Mouse (Mus musculus): ENCODE results near the gene Tspyl1.
"Not testable (repeated sequence)": the region's sequence is repeated elsewhere in the genome, so short reads cannot be mapped to it uniquely, and the experiment has no call there.

Tspyl1 gene

DNA sequence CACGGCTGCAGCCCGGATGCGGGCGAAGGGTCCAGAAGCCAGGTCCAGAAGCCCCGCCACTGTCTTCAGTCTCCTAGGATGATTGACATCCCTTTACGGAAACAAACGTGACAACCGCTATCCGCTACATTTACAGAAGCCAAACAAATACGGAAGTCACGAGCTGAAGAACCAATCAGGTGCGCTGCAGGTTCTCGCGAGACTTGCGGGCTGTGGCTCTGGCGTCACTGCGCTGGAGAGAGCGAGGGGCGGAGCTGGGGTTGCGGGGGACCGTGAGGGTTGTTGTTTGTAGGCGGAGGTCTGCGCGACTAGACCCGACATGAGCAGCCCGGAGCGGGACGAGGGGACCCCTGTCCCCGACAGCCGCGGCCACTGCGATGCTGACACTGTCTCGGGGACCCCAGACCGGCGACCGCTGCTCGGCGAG is at the start of gene Tspyl1:
Gene Tspyl1 (plus strand): TSS at position 229 of the 427 bp plus-strand sequence.
- DNase-seq = peak; percentile 99

DNA sequence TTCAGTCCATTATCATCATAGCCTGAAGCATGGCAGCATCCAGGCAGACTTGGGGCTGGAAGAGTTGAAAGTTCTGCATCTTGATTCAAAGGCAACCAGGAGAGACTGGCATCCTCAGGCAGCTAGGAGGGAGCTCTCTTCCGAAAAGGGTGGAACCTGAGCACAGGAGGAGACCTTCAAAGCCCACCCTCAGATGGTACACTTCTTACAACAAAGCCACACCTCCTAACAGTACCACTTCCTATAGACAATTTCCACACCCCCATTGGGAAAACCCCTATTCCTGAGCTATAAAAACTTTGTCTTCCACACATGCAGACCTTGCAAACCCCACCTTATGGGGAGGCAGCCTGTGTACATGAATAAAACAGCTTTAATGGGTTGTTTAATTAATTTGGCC is 48.6 kb upstream of the Tspyl1 start:
- no peak for DNase-seq

DNA sequence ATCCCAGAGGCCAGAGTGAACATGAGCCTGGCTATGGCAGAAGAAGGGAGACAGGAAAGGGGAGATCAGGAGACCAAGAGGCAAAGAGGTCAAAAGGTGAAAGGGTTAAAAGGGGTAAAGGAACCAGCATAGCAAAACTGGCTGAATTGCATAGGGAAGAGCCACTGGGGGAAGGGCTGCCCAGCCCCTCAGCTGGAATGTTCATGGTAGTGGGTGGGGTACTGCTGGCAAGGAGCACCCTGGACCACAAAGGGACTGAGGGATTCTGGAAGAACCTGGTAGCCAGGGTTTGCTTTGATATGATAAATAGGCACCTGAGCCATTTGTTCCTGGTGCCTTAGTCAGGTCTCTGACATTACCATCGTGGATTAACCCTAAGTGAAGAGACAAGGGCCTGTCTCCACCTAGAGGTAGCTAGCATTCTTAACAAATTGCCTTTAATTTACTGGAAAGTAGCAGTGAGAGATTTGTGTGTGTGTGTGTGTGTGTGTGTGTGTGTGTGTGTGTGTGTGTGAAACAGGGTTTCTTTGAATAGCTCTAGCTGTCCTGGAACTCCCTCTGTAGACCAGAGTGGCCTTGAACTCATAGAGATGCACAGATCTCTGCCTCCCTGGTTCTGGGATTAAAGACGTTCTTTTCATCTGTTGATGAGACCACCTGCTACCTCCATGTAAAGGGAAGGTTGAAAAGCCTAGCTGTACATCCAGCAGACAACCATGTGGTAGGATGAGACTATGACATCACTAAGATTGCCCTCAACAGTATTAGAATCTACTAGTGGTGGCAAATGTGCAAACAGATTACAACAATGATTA is 47.9 kb upstream of the Tspyl1 start:
- DNase-seq = no peak

DNA sequence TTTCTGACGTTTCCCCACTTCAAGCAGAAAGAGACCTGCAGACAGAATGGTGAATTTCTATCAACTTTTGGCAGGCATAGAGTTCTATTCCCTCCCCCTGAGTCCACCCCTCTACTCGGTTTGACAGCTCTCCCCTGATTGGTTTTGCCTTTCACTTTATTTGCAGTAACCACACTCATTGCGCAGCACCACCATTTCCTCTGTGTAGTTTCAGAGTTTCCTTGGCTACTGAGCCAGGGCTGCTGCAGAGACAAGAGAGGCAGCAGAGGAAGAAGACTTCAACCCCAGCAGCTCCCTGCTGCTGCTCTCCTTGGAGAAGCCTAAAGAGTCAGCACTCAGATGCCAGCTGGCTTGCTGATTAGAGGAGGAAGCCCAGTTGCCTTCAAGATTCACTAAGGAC is 46.6 kb upstream of the Tspyl1 start:
- peak in 1 of 2 experiments; percentile 5 for DNase-seq

DNA sequence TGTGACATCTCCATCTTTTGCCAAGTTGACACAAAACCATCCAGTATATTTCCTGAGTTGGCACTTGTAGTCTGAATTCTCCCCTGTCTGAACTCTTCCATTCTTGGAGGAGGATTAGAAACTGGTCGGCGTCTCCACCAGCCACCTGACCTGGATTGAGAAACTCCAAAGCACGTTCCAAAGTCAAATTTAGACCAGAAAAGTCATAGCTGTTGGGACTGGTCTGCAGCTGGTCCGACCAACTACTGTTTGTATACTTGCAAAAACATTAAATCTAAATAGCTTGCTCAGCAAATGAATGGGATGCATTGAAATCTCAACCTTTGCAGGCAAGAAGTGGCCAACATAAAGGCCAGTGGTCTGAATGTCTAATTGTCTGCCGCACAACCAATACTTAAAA is 45.4 kb upstream of the Tspyl1 start:
- DNase-seq = no peak

DNA sequence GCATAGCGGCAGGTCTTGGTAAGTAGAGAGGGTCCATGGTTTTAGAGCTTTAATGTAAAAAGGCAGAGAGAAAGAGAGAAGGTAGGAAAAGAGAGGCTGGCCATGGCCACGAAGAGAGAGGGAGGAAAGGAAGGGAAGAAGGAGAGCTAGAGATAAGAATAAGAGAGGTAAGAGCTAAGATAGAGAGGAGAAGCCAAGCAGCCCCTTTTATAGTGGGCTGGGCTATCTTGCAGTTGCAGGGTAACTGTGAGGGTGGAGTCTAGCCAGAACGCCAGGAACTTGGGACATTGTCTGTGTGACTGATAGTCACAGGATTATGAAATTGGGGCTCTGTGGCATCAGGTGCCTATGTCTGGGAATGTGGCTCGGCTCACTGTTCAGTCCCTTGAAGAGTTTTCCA is 43.5 kb upstream of the Tspyl1 start:
- DNase-seq = no peak

DNA sequence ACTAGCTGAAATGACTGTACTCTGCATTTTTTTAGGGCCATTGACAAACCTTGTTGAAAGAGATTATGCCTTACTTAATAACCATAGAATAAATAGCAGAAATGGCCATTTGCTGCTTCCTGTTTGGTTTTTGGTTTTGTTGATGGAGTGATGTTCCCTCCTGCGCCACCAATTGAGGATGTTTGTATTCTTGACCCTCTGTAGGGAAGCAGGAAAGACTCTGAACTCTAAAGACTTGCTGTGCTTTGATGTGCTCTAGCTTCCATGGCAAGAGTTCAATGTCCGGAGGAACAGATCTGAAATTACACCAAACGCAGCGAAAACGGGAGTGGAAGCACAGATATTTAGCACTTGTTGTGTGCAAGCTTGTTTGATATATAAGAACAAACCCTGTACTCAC is 37.2 kb upstream of the Tspyl1 start:
- DNase-seq = no peak

DNA sequence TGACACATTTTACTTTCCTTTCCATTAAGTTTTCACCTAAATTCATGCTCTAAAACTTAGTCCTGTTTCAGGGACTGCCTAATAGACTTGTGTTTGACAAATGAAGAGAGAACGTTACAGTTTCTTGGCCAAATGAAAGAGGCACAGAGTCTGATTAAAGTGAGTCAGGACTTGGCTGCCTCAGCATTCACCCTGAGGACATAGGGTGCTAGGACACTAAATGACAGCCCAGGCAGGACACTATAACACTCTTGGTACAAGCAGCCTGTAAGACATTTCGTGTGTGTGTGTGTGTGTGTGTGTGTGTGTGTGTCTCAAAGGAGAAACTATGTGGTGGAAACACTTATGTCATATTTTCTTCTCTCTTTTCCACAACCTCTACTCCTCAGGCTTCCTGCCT is 35.9 kb upstream of the Tspyl1 start:
- DNase-seq = no peak

DNA sequence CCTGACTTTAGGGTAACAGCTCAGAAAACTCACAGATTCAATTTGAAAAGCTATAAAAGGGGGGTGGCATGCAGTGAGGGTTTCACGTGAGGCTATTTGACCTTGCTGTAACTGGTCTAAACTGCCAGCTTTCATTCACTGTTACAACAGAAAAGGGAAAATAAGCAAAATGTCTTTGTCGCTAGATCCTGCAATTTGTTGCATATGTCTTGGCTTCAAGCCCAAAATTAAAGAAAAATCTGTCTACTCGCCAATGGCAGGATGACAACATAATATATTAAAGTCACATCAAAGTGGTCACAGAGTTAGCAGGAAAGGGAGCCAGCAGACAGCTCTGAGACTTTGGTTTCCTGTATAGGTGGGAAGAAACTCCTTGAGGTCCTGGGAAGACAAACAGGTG is 34.2 kb upstream of the Tspyl1 start:
- DNase-seq = no peak

DNA sequence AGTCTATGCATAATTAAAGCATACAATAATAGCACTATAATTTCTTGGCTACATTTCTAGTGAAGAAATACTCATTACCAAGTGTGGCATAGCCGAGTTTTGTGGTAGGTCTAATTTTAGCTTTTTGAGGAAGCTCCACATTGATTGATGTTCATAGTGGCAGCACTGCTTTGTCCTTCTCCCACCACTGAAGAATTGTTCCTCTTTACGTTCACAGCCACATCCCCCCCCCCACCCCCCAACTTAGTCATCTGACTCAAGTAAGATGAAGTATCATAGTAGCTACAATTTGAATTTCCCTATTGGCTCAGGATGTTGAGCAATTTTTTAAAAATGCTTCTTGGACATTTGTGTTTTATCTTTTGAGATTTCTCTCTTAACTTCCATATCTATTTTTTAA is 32.4 kb upstream of the Tspyl1 start:
- no peak for DNase-seq

DNA sequence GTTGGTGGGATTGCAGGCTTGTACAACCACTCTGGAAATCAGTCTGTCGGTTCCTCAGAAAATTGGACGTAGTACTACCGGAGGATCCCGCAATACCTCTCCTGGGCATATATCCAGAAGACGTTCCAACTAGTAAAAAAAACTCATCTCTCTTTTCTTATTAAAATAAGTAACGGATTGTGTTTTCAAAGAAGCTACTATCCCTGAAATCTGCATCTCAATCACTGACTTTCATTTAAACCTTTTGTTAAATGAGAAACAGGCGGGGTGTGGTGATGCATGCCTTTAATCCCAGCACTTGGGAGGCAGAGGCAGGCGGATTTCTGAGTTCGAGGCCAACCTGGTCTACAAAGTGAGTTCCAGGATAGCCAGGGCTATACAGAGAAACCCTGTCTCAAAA is 29.2 kb upstream of the Tspyl1 start:
- not testable (repeated sequence) for DNase-seq

DNA sequence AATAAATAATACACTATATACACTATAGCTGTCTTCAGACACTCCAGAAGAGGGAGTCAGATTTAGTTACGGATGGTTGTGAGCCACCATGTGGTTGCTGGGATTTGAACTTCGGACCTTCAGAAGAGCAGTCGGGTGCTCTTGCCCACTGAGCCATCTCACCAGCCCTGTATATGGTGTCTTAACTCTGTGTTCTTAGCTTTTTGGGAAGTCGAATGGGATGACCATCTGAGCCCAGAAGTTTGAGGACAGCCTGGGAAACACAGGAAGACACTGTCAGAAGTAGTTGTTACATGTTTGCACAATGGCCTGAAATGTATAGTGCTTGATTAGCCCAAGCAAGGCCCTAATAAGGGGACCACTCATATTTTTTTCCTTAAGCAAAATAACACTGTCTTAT is 16.9 kb upstream of the Tspyl1 start:
- no peak for DNase-seq

DNA sequence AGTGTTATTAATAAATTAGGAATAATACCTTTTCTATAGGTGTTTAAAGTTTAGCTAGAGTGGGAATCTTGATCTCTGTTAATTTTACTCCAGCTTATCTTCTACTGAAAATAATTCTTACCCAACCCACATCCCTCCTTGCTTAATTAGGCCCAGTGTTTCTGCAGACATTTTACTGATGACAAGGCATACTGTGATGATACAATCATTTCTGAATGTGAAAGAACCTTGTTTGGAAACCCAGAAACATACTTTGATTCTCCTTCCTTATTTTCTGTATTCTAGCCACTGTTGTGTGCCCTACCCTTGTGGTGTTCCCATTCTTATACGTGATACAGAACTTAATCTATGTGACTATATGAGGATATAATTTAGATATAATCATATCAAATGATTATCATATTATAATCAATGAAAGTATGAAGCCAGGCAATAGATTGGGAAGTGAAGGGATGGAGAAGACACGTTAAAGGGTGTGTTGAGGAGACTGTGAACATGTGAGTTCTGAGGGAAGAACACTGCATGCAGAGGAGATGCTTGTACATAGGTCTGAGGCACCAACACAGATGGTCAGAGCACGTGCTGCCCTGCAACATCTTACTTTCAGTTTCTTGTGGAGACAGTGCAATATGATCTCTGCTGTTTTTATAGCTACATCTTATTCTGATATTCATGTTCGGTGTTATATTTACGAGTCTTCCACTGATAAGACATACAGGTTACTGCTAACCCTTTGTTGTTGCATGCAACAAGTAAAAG is 14.5 kb upstream of the Tspyl1 start:
- DNase-seq = no peak

DNA sequence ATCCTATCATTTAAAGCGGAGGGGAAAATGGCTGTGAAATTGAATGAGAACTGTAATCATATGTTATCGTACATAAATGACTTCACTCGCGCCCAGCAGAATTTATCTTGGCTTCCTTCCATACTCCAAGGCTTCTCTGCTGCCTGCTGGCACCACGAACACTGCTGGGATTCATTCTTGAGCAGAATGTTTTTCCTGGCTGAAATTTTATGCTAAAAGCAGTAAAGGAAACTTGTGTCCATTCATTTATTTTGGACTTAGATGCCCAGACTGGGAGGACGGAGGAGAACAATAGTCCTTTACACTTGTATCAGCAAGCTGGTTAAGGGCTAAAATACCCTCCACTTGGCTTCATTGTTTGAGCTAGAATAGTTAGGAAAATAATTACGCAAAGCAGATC is 10.3 kb upstream of the Tspyl1 start:
- DNase-seq = peak; percentile 44 to 56

DNA sequence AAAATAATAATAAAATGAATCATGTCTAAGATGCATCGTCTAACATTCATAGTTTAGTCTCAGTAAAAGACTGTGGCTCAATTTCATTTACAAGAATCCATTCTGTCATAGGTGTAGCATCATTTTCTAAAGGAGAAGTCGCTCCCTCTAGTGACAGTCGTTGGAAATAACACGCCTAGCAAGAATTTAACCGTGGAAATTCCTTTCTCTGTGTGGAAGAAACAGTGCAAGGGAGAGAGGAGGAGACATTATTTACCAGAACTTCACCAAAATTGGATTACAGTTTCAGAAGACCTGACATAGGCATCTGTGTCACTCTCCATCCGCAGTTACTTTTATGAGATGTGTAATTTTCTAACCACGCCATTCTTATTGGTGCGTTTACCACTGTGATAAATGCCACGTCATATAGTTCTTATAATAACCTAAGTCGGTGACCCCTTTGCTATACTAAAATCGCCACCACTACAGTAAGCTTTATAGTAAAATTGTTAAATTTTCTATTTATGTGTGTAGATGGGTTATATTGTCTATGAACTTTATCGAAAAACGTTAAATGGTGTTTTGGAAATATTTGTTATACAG is 1.3 kb upstream of the Tspyl1 start:
- peak; percentile 70 to 79 for DNase-seq

DNA sequence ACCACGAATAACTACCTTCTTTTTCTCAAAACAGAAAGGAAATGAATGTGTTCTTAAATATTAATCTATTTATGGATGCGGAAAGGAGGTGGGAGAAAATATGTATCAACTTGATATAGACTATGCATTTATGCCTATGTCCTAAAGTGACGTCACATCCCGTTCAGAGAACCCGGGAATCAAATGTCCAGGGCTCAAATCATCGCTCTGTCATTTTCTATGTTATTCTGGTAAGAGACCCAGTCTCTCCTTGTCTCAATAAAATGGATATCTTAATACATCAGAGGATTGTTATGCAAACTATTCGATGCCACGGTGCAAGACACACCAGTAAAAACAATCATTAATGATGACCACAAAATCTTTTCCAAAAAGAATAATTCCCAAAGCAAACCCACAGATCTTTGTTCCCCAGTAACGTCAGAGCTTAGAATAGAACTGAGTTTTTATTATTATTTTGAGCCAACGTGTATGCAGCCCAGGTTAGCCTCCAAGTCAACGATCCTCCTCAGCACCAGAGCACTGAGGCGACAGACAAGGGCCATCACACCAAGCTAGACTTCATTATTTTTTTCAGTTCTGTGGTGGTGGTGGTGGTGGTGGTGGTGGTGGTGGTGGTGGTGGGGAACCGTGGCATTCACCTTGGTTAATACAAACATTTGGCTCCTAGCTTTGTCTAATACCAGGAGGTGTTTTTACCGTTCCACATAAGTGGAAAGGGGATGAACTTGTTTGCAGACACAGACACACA is 604 bp upstream of the Tspyl1 start:
- peak in 1 of 2 experiments; percentile 60 for DNase-seq

DNA sequence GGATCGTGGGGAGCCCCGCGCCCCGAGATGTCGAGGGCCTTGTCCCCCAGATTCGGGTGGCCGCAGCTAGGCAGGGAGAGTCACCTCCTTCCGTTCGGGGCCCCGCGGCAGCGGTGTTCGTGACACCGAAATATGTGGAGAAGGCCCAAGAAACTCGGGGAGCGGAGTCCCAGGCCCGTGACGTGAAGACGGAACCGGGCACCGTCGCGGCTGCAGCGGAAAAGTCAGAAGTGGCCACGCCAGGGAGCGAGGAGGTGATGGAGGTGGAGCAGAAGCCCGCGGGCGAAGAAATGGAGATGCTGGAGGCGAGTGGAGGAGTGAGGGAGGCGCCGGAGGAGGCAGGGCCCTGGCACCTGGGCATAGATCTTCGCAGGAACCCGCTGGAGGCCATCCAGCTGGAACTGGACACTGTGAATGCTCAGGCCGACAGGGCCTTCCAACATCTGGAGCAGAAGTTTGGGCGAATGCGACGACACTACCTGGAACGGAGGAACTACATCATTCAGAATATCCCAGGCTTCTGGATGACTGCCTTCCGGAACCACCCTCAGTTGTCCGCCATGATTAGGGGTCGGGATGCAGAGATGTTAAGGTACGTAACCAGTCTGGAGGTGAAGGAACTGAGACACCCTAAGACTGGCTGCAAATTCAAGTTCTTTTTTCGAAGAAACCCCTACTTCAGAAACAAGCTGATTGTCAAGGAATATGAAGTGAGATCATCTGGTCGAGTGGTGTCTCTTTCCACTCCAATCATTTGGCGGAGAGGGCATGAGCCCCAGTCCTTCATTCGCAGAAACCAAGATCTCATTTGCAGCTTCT is 639 bp downstream of the Tspyl1 start:
- DNase-seq = peak; percentile 79 to 82

DNA sequence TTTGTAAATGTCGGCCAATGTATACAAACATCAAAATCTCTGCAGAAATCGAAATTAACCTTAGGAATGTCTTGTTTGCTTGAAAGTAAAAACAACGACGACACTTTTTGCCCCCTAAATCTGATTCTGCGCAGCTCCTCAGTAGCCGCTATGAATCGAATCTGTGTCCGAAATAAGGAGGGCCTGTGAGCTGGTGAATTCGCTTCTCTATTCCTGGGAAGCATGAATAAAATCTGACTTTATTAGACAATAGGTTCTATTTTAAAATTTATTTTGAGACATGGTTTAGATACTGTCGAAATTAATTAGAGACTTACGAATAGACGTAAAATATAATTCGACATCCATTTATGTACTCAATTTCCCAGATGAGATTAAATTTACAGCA is 14.9 kb downstream of the Tspyl1 start:
- DNase-seq = peak in 1 of 2 experiments; percentile 58

DNA sequence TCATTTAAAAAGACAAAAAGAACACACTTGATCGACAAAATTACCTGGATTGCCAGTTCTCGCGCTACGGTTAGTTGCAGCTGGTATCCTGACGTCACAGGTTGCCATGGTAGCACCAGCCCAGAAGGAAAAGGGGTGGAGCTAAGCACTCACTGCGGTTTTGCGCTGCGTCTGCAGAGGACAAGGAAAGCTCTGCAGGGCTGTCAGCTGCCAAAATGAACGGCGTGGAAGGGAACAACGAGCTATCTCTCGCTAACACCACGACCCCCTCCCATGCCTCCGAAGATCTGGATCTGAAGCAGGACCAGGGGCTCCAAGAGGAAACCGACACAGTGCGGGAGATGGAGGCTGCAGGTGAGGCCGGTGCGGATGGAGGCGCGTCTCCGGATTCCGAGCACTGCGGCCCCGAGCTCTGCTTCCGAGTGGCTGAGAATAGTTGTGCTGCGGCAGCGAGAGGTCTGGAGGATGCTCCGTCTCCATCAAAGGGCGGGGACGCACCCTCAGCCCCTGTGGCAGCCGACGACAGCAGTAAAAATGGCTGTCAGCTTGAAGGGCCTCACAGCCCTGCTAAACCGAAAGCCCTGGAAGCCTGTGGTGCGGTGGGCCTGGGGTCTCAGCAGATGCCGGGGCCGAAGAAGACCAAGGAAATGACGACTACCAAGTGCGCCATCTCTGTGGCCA is 15.4 kb downstream of the Tspyl1 start, which contains the start of gene Tspyl4:
Gene Tspyl4 (plus strand): TSS at position 144 of the 681 bp plus-strand sequence.
- peak; percentile 98 for DNase-seq

DNA sequence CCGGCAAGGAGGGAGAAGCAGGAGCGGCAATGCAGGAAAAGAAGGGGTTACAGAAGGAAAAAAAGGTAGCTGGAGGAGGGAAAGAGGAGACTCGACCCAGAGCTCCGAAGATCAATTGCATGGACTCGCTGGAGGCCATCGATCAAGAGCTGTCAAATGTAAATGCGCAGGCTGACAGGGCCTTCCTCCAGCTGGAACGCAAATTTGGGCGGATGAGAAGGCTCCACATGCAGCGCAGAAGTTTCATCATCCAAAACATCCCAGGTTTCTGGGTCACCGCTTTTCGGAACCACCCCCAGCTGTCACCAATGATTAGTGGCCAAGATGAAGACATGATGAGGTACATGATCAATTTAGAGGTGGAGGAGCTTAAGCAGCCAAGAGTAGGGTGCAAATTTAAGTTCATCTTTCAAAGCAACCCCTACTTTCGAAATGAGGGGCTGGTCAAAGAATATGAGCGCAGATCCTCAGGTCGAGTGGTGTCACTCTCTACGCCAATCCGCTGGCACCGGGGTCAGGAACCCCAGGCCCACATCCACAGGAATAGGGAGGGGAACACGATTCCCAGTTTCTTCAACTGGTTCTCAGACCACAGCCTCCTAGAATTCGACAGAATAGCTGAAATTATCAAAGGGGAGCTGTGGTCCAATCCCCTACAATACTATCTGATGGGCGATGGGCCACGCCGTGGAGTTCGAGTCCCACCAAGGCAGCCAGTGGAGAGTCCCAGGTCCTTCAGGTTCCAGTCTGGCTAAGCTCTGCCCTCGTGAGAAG is 16.2 kb downstream of the Tspyl1 start:
- peak in 1 of 2 experiments; percentile 51 for DNase-seq

DNA sequence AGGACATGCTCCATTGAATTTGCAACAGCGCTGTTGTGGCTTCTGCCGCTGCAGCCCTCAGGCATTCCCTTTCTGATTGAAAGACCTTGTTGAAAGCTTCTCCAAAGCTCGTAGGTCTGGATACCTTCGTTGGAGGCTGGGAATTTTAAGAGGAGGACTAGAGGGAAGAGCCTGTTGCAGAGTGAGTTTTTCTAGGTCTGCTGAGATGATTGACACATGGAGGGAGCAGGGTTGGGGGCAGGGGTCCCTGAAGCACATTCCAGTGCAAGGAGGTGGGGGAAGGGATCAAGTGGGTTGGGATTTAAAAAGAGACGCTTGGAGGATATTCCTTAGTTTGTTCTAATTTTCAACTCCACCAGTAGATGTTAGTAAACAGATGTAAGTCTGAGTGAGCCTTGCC is 18.4 kb downstream of the Tspyl1 start:
- DNase-seq = no peak
